Mouse (Mus musculus): ENCODE measurements around the gene Tln2. TPM values are rescaled to one million over a fixed set of nuclear protein-coding genes. Genes with fewer than 3 reads are reported as not detected.

Gene Tln2
- polyA plus RNA-seq, 2 experiments, result 17.5 to 39.2 TPM

DNA sequence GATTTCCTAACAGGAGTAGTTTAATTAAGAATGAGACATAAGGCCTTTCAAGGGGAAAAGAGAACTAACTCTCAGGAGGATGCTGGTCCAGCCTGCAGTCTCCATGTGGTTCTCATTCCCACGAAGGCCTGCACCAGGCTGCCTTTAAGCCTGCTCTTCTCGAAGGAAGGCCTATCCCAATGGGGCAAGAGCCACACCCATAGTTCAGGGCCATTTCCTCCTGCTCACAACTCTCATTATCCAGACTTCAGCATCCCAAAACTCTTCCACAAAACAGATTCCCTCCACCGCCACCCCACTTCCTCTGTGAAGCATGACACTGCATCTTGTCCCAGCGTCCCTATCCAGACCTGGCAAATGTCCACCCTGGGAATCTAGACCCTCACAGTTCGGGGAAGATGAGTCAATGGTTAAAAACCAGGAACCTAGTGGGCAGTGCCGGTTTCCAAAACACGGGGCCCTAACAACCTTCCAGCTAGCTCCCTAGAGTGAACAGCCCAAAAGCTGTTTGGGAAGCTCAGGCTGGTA lies 15.3 kb upstream of the Tln2 start:
- Histone ChIP-seq H3K4me3 (replicated peaks; ENCODE audit: low read length) (no peak overlapping the region), H3K4me1 (ENCODE audit: control insufficient read depth, insufficient read depth, low read length) (peaks cover 20% of the 10 kb centered on the region), H3K9ac (ENCODE audit: low read depth, low read length, severe bottlenecking) (no peak overlapping the region), H3K27ac (replicated peaks; ENCODE audit: low read depth, low read length) (no peak overlapping the region), H3K4me2 (replicated peaks; ENCODE audit: low read depth, low read length, severe bottlenecking) (no peak overlapping the region), H3K36me3 (ENCODE audit: control insufficient read depth, insufficient read depth, low read length) (no peaks in the 10 kb centered on the region), H3K9me3 (ENCODE audit: control insufficient read depth, low read length) (no peaks in the 10 kb centered on the region), H3K27me3 (ENCODE audit: control insufficient read depth, insufficient read depth, low read length) (no peaks in the 10 kb centered on the region)
- 52% methylated on average over 7 of the region's 7 CpGs for WGBS
- no peak for TF ChIP-seq POLR2A (IDR thresholded peaks at IDR 0.05; ENCODE audit: borderline replicate concordance, extremely low read depth, insufficient read depth, insufficient read length)
- ATAC-seq (ENCODE audit: low FRiP score, low read depth) (no peak), DNase-seq (ENCODE audit: low spot score) (no peak)

- no peaks in the 10 kb centered on the region for H3K9me3 ChIP-seq (ENCODE audit: control insufficient read depth, low read length)
- DNase-seq (ENCODE audit: low spot score), result no peak
- no peak for ATAC-seq (ENCODE audit: low FRiP score, low read depth)
- H3K4me2 ChIP-seq (replicated peaks; ENCODE audit: low read depth, low read length, severe bottlenecking), result no peak overlapping the region
- H3K27ac ChIP-seq (replicated peaks; ENCODE audit: low read depth, low read length), result no peak overlapping the region
- H3K4me3 ChIP-seq (replicated peaks; ENCODE audit: low read length), result no peak overlapping the region
- TF ChIP-seq POLR2A (IDR thresholded peaks at IDR 0.05; ENCODE audit: borderline replicate concordance, extremely low read depth, insufficient read depth, insufficient read length), result no peak
- no peaks in the 10 kb centered on the region for H3K36me3 ChIP-seq (ENCODE audit: control insufficient read depth, insufficient read depth, low read length)
- WGBS, result 41% methylated on average over 3 of the region's 3 CpGs
- H3K27me3 ChIP-seq (ENCODE audit: control insufficient read depth, insufficient read depth, low read length), result no peaks in the 10 kb centered on the region
- H3K4me1 ChIP-seq (ENCODE audit: control insufficient read depth, insufficient read depth, low read length), result peaks cover 20% of the 10 kb centered on the region
- no peak overlapping the region for H3K9ac ChIP-seq (ENCODE audit: low read depth, low read length, severe bottlenecking)
These were observed 14.1 kb upstream of the Tln2 start for GRCm38 (mm10) chr9:67573683-67573979.

DNA sequence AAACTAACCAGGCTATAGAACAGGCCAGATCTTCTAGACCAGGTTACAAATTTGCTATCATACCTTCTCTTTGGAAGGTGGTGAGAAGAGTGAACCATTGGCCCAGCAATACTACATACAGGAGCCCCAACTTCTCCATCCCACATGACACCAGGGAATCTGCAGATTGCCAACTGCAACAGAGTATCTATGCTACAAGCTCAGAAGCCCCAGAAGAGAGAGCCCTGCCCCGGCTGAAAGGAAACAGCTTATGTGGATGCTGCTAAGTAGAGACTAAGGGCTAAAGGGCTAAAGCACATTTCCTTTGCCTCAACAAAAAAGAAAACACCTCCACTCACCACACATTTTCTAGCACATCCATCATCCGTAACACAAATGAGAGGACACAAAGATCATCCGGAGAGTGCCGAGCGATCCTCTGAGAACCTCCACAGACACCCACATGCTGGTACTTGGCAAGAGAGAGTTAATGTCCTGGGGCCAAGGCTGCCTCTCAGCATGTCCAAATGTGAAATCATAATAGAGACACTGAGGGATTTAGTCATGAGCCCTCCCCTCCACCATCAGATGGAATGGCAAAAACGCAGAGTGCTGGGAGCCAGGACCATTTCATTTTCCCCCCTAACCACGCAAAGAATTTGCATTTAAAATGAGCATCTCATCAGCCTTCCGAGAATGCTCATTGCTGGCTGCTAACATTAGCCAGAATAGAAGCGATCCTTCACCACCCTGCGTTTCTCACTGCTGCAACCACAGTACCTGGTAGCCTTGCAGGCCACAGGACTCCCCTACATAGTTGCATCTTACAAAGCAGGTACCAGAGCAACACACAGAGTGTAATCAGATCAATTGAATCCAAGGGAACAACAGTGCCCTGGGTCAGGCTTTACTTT lies 13.5 kb upstream of the Tln2 start:
- TF ChIP-seq POLR2A (IDR thresholded peaks at IDR 0.05; ENCODE audit: borderline replicate concordance, extremely low read depth, insufficient read depth, insufficient read length), result no peak
- DNase-seq (ENCODE audit: low spot score) (peak; percentile 12), ATAC-seq (ENCODE audit: low FRiP score, low read depth) (no peak)
- peaks cover 20% of the 10 kb centered on the region for H3K4me1 ChIP-seq (ENCODE audit: control insufficient read depth, insufficient read depth, low read length)
- no peak overlapping the region for H3K4me3 ChIP-seq (replicated peaks; ENCODE audit: low read length)
- no peaks in the 10 kb centered on the region for H3K9me3 ChIP-seq (ENCODE audit: control insufficient read depth, low read length)
- 57% methylated on average over 10 of the region's 10 CpGs for WGBS
- H3K36me3 ChIP-seq (ENCODE audit: control insufficient read depth, insufficient read depth, low read length), result no peaks in the 10 kb centered on the region
- no peak overlapping the region for H3K27ac ChIP-seq (replicated peaks; ENCODE audit: low read depth, low read length)
- no peaks in the 10 kb centered on the region for H3K27me3 ChIP-seq (ENCODE audit: control insufficient read depth, insufficient read depth, low read length)
- H3K9ac ChIP-seq (ENCODE audit: low read depth, low read length, severe bottlenecking), result no peak overlapping the region
- H3K4me2 ChIP-seq (replicated peaks; ENCODE audit: low read depth, low read length, severe bottlenecking), result no peak overlapping the region

DNA sequence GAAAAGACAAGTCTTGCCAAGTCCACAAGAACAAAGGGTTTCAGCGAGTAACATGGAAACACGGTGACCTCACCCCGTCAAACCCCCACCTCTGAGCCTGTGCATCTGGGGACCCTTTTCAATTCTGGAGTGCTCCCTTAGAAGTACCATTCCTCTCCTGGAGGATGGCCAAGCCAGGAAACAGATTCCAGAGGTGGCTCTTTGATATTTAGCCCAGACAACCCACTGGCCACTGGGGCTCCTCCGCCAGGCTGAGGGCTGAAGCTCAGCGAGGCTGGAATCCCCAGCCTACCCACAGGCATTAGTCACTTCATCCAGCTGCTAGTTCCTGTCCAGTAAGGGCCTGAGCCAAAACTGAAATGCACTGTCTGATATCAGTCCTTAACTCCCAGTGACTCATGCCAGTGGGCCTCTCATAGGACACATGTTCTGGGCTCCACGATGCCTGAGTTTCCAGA lies 6.3 kb upstream of the Tln2 start:
- 52% methylated on average over 6 of the region's 6 CpGs for WGBS
- Histone ChIP-seq H3K27me3 (ENCODE audit: control insufficient read depth, insufficient read depth, low read length) (no peaks in the 10 kb centered on the region), H3K4me1 (ENCODE audit: control insufficient read depth, insufficient read depth, low read length) (no peaks in the 10 kb centered on the region; the same call in 1 of the 2 replicates), H3K9ac (ENCODE audit: low read depth, low read length, severe bottlenecking) (no peak overlapping the region), H3K36me3 (ENCODE audit: control insufficient read depth, insufficient read depth, low read length) (no peaks in the 10 kb centered on the region), H3K9me3 (ENCODE audit: control insufficient read depth, low read length) (no peaks in the 10 kb centered on the region), H3K4me3 (replicated peaks; ENCODE audit: low read length) (no peak overlapping the region), H3K27ac (replicated peaks; ENCODE audit: low read depth, low read length) (peak overlapping the region; percentile 49; the same call in 1 of the 2 replicates), H3K4me2 (replicated peaks; ENCODE audit: low read depth, low read length, severe bottlenecking) (no peak overlapping the region)
- TF ChIP-seq POLR2A (IDR thresholded peaks at IDR 0.05; ENCODE audit: borderline replicate concordance, extremely low read depth, insufficient read depth, insufficient read length), result no peak
- peak; percentile 60 for DNase-seq (ENCODE audit: low spot score)
- peak; percentile 57 for ATAC-seq (ENCODE audit: low FRiP score, low read depth)

GRCm38 (mm10) chr9:67549811-67550501 lies 9.5 kb downstream of the Tln2 start:
- no peak overlapping the region for H3K4me2 ChIP-seq (replicated peaks; ENCODE audit: low read depth, low read length, severe bottlenecking)
- H3K4me3 ChIP-seq (replicated peaks; ENCODE audit: low read length), result no peak overlapping the region
- no peak for TF ChIP-seq POLR2A (IDR thresholded peaks at IDR 0.05; ENCODE audit: borderline replicate concordance, extremely low read depth, insufficient read depth, insufficient read length)
- H3K27ac ChIP-seq (replicated peaks; ENCODE audit: low read depth, low read length), result peak overlapping the region; percentile 64
- no peaks in the 10 kb centered on the region for H3K27me3 ChIP-seq (ENCODE audit: control insufficient read depth, insufficient read depth, low read length)
- H3K36me3 ChIP-seq (ENCODE audit: control insufficient read depth, insufficient read depth, low read length), result no peaks in the 10 kb centered on the region
- H3K9ac ChIP-seq (ENCODE audit: low read depth, low read length, severe bottlenecking), result no peak overlapping the region
- H3K4me1 ChIP-seq (ENCODE audit: control insufficient read depth, insufficient read depth, low read length), result peaks cover 13% of the 10 kb centered on the region
- WGBS, result 78% methylated on average over 8 of the region's 8 CpGs
- ATAC-seq (ENCODE audit: low FRiP score, low read depth) (0 out of 2 replicates have a peak, but pooled peaks have one; percentile 13), DNase-seq (ENCODE audit: low spot score) (no peak)
- no peaks in the 10 kb centered on the region for H3K9me3 ChIP-seq (ENCODE audit: control insufficient read depth, low read length)
